Mouse (Mus musculus) forebrain, embryonic 15.5 days (tissue): ENCODE measurements at regions not wholly inside any gene's neighbourhood (a gene's known extent, or its start where the extent isn't known, plus 50 kb on each side); places are given as distances from the start of the nearest gene placed in this dataset.

ENCODE experiments used
- ATAC-seq: fragments of 200-750 bp; cut with Nextera tagmentation; replicated peaks from 2 replicates; pipeline ENCODE4 v1.8.0; 2017; ENCODE audit warnings: mild to moderate bottlenecking, moderate TSS enrichment, moderate library complexity
- H3K27ac ChIP-seq: fragments of 300-500 bp; sonication (generic); replicated peaks from 2 replicates; pipeline ENCODE4 v1.5.1; 2015; ENCODE audit warnings: mild to moderate bottlenecking, inconsistent platforms
- H3K27me3 ChIP-seq: fragments of 300-500 bp; sonication (generic); 2 replicates; pipeline ENCODE4 v1.6.1; 2015; ENCODE audit warnings: inconsistent platforms
- H3K36me3 ChIP-seq: fragments of 300-500 bp; sonication (generic); 2 replicates; pipeline ENCODE4 v1.6.1; 2015; ENCODE audit warnings: mild to moderate bottlenecking, inconsistent platforms
- H3K4me1 ChIP-seq: fragments of 300-500 bp; sonication (generic); 2 replicates; pipeline ENCODE4 v1.6.1; 2015; ENCODE audit warnings: inconsistent platforms
- H3K4me2 ChIP-seq: fragments of 300-500 bp; sonication (generic); replicated peaks from 2 replicates; pipeline ENCODE4 v1.6.1; 2015; ENCODE audit warnings: mild to moderate bottlenecking, inconsistent platforms
- H3K4me3 ChIP-seq: fragments of 300-500 bp; sonication (generic); 2 replicates; pipeline ENCODE4 v1.5.1; 2015; ENCODE audit warnings: mild to moderate bottlenecking, inconsistent platforms
- H3K9ac ChIP-seq: fragments of 300-500 bp; sonication (generic); replicated peaks from 2 replicates; pipeline ENCODE4 v1.6.1; 2015; ENCODE audit warnings: mild to moderate bottlenecking, inconsistent platforms
- H3K9me3 ChIP-seq: fragments of 300-500 bp; sonication (generic); 2 replicates; pipeline ENCODE4 v1.6.1; 2016; ENCODE audit warnings: inconsistent platforms
- WGBS: fragments of 180-500 bp; shearing (Covaris S2); methylation state at CpG from one replicate; pipeline ENCODE4 v1.1.7; 2015; ENCODE audit warnings: mixed read lengths; 5-methylcytosine and 5-hydroxymethylcytosine counted together

- H3K27ac ChIP-seq, result no peak overlapping the region
- no peaks in the 10 kb centered on the region for H3K27me3 ChIP-seq
- no peak overlapping the region for H3K4me3 ChIP-seq
- H3K4me1 ChIP-seq, result peaks cover 3% of the 10 kb centered on the region; the same call in 1 of the 2 replicates
- ATAC-seq, result no peak
- H3K9me3 ChIP-seq, result no peaks in the 10 kb centered on the region
- 90% methylated on average over 6 of the region's 6 CpGs for WGBS
- no peaks in the 10 kb centered on the region for H3K36me3 ChIP-seq
- no peak overlapping the region for H3K4me2 ChIP-seq
- no peak overlapping the region for H3K9ac ChIP-seq
These were observed 170.7 kb downstream of the Tmem26 start for GRCm38 (mm10) chr10:68894121-68894520.

DNA sequence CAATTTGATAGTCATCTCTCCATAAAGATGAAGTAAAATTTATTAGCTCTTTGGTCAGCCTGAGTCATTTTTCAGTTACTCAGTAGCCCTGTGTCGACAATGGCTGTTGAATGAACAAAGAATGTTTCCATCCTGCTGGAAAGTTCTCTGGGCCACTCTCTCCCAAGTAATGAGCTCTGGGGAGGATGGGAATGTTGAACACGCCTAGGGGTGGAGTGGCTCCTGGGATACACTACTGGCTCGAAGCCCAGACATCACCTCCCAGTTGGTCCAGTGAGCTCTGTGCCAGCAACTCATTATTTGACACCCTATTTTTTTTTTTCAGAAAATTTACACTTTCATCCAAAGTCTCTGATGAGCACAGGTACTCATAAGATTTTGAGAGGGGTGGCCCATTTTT is 174.1 kb downstream of the Tmem26 start:
- Histone ChIP-seq H3K27me3 (no peaks in the 10 kb centered on the region), H3K4me3 (no peak overlapping the region), H3K9ac (no peak overlapping the region), H3K4me2 (no peak overlapping the region), H3K27ac (no peak overlapping the region), H3K4me1 (peaks cover 3% of the 10 kb centered on the region; the same call in 1 of the 2 replicates), H3K36me3 (no peaks in the 10 kb centered on the region), H3K9me3 (no peaks in the 10 kb centered on the region)
- peak; percentile 71; the same call in 1 of the 2 replicates for ATAC-seq
- WGBS, result 55% methylated on average over 3 of the region's 3 CpGs

DNA sequence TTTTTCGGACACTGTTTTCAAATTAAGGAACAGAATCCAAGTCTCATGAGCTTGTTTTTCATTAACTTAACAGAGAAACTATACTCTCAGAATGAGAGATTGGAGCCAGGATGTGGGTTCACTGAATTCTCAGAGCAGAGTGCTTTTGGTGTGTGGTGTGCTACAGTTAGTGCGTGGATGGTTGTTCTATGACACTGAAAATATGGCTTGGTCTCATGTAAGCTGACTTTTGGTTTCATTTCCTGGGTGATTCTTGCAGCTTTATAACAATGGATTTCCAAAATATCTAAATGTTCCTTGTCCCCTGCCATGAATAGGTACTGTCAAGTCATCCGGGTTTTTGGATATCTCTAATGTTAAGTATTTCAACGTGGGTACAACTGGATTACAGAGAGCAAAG is 177.7 kb downstream of the Tmem26 start:
- Histone ChIP-seq H3K9ac (no peak overlapping the region), H3K27ac (no peak overlapping the region), H3K36me3 (no peaks in the 10 kb centered on the region), H3K4me2 (no peak overlapping the region), H3K9me3 (no peaks in the 10 kb centered on the region), H3K27me3 (no peaks in the 10 kb centered on the region), H3K4me1 (peaks cover 3% of the 10 kb centered on the region; the same call in 1 of the 2 replicates), H3K4me3 (no peak overlapping the region)
- WGBS, result 86% methylated on average over 4 of the region's 4 CpGs
- no peak for ATAC-seq

- 23% methylated on average over 3 of the region's 3 CpGs for WGBS
- no peak for ATAC-seq
These were observed 179.2 kb downstream of the Tmem26 start for GRCm38 (mm10) chr10:68902670-68903069.

DNA sequence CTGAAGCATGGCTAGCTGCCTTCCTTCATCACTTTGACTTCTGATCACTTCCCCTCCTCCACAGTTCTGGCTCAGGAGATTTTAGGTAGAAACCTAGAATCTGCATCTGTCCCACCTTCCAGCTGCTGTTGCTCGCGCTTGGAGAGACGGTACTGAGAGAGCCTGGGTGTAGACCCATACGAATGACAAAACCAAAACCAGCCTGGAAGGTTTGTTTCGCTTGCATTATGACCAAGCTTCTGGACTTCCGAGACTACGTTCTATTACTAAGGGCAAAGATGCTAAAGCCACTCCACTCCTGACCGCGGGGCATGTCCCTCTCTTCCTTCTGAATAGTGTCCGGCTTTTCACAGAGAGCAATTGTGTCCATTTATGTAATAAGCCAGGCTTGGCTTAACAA is 180.9 kb downstream of the Tmem26 start:
- Histone ChIP-seq H3K9me3 (no peaks in the 10 kb centered on the region), H3K9ac (no peak overlapping the region), H3K27ac (no peak overlapping the region), H3K4me1 (peaks cover 9% of the 10 kb centered on the region), H3K4me2 (no peak overlapping the region), H3K27me3 (no peaks in the 10 kb centered on the region), H3K4me3 (no peak overlapping the region), H3K36me3 (no peaks in the 10 kb centered on the region)
- 94% methylated on average over 10 of the region's 10 CpGs for WGBS
- no peak for ATAC-seq

More at GRCm38 (mm10) chr10:68902670-68903069, 179.2 kb downstream of the Tmem26 start:
- Histone ChIP-seq H3K4me2 (no peak overlapping the region), H3K27ac (no peak overlapping the region), H3K4me1 (no peaks in the 10 kb centered on the region), H3K4me3 (no peak overlapping the region), H3K9ac (no peak overlapping the region), H3K36me3 (no peaks in the 10 kb centered on the region), H3K9me3 (no peaks in the 10 kb centered on the region), H3K27me3 (no peaks in the 10 kb centered on the region)

DNA sequence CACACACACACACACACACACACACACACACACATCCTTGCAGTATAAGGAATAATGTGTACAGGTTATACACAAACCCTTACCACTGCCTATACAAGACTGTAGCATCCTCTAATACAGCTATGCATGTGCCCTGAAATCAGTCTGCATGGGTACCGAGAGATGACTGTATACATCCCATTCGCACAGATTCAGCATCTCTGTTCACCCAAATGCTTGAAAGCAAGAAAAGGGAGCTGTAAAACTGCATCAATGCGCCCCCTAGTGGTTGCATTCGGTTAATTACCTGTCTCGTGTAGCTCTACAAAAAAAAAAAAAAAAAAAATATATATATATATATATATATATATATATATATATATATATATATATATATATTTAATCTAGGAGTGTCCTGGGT is 184.8 kb downstream of the Tmem26 start:
- WGBS, result 13% methylated on average over 5 of the region's 5 CpGs
- Histone ChIP-seq H3K27me3 (no peaks in the 10 kb centered on the region), H3K4me3 (no peak overlapping the region), H3K4me2 (no peak overlapping the region), H3K36me3 (no peaks in the 10 kb centered on the region), H3K9me3 (no peaks in the 10 kb centered on the region), H3K9ac (no peak overlapping the region), H3K27ac (no peak overlapping the region), H3K4me1 (peaks cover 12% of the 10 kb centered on the region)
- peak; percentile 47; the same call in 1 of the 2 replicates for ATAC-seq

DNA sequence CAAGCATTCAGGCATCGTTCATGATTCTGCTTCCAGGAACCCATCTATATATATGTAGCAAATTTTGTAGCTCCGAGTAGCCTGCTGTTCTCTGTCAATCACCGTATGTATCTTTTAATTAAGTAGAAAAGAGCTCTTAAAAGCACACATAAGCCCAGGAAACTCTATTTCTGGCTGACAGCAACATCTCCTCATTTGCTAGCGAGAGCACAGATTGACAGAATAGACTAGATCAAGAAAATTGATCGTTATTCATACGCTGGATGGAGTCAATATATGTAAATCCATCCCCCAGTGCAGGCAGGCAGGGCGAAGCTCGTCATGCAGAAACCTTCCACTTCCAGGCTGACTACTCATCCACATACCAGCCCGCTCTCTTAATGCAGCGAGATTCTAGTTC is 185.6 kb downstream of the Tmem26 start:
- peak overlapping the region; percentile 58 for H3K27ac ChIP-seq
- ATAC-seq, result peak; percentile 69; the same call in 1 of the 2 replicates
- peak overlapping the region; percentile 29 for H3K4me2 ChIP-seq
- 24% methylated on average over 10 of the region's 10 CpGs for WGBS
- no peaks in the 10 kb centered on the region for H3K36me3 ChIP-seq
- H3K27me3 ChIP-seq, result no peaks in the 10 kb centered on the region
- H3K9ac ChIP-seq, result no peak overlapping the region
- peak overlapping the region; percentile 16 for H3K4me3 ChIP-seq
- H3K4me1 ChIP-seq, result peaks cover 12% of the 10 kb centered on the region
- H3K9me3 ChIP-seq, result no peaks in the 10 kb centered on the region

- ATAC-seq, result no peak
- 90% methylated on average over 7 of the region's 7 CpGs for WGBS
These were observed 192.7 kb downstream of the Tmem26 start for GRCm38 (mm10) chr10:68916147-68916546.

GRCm38 (mm10) chr10:68935843-68936242 is 212.4 kb downstream of the Tmem26 start:
- Histone ChIP-seq H3K9me3 (no peaks in the 10 kb centered on the region), H3K4me2 (no peak overlapping the region), H3K4me3 (no peak overlapping the region), H3K27me3 (no peaks in the 10 kb centered on the region), H3K27ac (no peak overlapping the region), H3K9ac (no peak overlapping the region), H3K4me1 (no peaks in the 10 kb centered on the region), H3K36me3 (no peaks in the 10 kb centered on the region)
- WGBS, result 79% methylated on average over 5 of the region's 5 CpGs
- no peak for ATAC-seq

More at GRCm38 (mm10) chr10:68916147-68916546, 192.7 kb downstream of the Tmem26 start:
- Histone ChIP-seq H3K9ac (no peak overlapping the region), H3K4me3 (no peak overlapping the region), H3K27ac (no peak overlapping the region), H3K36me3 (no peaks in the 10 kb centered on the region), H3K4me1 (no peaks in the 10 kb centered on the region), H3K4me2 (no peak overlapping the region), H3K9me3 (no peaks in the 10 kb centered on the region), H3K27me3 (no peaks in the 10 kb centered on the region)

DNA sequence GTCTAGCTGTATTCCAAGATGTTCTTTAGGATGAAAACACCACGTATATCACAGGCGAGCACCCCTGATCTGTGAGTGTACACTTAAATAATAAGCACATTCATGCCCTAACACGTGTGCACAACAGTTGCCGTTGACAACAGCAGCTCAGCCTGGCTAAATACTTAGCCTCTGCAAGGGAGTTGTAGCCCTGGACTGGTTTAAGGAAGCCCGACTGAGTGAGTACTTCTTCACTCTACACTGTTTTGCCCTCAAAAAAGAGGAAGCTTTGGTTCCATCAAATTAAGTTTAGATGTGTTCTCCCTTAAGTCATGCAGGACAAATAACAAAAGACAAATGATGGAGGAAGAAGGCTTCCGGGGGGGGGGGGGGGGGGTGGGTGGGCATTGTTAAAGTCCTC is 208.0 kb upstream of the Rhobtb1 start:
- Histone ChIP-seq H3K4me2 (no peak overlapping the region), H3K27me3 (no peaks in the 10 kb centered on the region), H3K4me3 (no peak overlapping the region), H3K9me3 (no peaks in the 10 kb centered on the region), H3K36me3 (no peaks in the 10 kb centered on the region), H3K4me1 (no peaks in the 10 kb centered on the region), H3K9ac (no peak overlapping the region), H3K27ac (no peak overlapping the region)
- WGBS, result 75% methylated on average over 6 of the region's 6 CpGs
- no peak for ATAC-seq

GRCm38 (mm10) chr10:68956539-68956938 is 194.7 kb upstream of the Rhobtb1 start:
- no peak overlapping the region for H3K9ac ChIP-seq
- no peak for ATAC-seq
- H3K27ac ChIP-seq, result no peak overlapping the region
- H3K4me1 ChIP-seq, result no peaks in the 10 kb centered on the region
- no peak overlapping the region for H3K4me3 ChIP-seq
- no peaks in the 10 kb centered on the region for H3K36me3 ChIP-seq
- no peaks in the 10 kb centered on the region for H3K9me3 ChIP-seq
- H3K27me3 ChIP-seq, result no peaks in the 10 kb centered on the region
- 81% methylated on average over 7 of the region's 7 CpGs for WGBS
- no peak overlapping the region for H3K4me2 ChIP-seq

DNA sequence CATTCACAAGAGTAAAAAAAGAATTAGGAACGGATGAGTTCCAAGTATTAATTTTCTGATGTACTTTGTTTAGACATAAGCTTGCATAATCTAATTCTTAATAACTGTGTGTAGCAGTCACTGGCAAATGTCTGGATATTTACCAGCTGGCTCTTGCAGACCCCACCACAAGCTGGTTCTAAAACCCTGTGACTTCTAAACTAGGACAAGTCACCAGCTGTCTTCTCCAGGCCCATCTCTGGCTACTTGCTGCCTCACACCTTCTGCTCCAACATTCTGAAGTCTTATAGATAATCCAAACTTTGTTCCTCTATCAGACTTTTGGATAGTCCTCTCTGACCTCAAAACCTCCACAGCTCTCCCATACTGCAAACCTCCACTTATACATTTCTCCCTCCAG is 189.9 kb upstream of the Rhobtb1 start:
- Histone ChIP-seq H3K27me3 (no peaks in the 10 kb centered on the region), H3K9ac (no peak overlapping the region), H3K27ac (no peak overlapping the region), H3K9me3 (no peaks in the 10 kb centered on the region), H3K4me3 (no peak overlapping the region), H3K4me2 (no peak overlapping the region), H3K36me3 (no peaks in the 10 kb centered on the region), H3K4me1 (no peaks in the 10 kb centered on the region)
- ATAC-seq, result no peak
- 92% methylated on average over 1 of the region's 1 CpGs for WGBS

- no peaks in the 10 kb centered on the region for H3K36me3 ChIP-seq
- H3K4me3 ChIP-seq, result no peak overlapping the region
- 71% methylated on average over 8 of the region's 8 CpGs for WGBS
- no peak overlapping the region for H3K9ac ChIP-seq
- H3K4me1 ChIP-seq, result no peaks in the 10 kb centered on the region
- no peaks in the 10 kb centered on the region for H3K27me3 ChIP-seq
- no peaks in the 10 kb centered on the region for H3K9me3 ChIP-seq
- H3K4me2 ChIP-seq, result no peak overlapping the region
- no peak overlapping the region for H3K27ac ChIP-seq
- no peak for ATAC-seq
These were observed 188.1 kb upstream of the Rhobtb1 start for GRCm38 (mm10) chr10:68963090-68963489.
